Mouse (Mus musculus): ENCODE measurements at regions not wholly inside any gene's neighbourhood (a gene's known extent, or its start where the extent isn't known, plus 50 kb on each side); places are given as distances from the start of the nearest gene placed in this dataset.

DNA sequence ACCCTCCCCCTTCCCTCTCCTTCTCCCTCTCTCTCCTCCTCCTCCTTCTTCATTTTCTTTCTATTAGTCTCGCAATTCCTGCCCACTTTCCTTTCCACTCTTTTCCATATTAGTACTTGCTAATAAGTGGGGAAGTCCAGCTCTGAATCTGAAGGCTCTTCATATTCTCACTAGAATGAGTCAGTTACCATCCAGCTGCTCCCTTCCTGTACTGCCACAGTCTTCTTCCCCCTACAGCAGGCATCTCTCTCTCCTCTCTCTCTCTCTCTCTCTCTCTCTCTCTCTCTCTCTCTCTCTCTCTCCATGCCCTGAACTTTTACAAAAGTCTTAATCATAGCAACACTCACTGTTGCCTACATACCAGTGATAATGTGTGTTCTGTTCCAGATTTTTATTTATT lies 226.6 kb upstream of the Pter start:
- DNase-seq = no peak

DNA sequence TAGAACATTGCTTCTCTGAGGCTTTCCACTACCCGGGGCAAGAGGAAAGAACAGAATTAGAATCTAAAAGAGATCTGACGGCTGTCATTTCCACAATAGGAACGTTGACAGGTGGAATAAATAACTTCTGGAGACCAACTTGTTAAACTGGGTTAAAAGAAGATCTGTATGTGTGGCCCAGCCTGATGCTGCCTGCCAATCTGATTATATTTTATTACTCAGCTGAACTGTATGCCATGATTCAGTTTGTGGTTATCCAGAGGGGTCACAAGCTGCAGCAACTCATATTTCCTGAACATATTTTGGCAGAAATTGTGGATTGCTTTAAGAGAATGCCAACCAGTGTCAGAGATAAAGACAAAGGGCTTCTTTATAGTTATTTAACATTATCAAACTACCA lies 224.5 kb upstream of the Pter start:
- DNase-seq = no peak

- DNase-seq = no peak
Observed at GRCm38 (mm10) chr2:12707514-12707913, 216.3 kb upstream of the Pter start.

DNA sequence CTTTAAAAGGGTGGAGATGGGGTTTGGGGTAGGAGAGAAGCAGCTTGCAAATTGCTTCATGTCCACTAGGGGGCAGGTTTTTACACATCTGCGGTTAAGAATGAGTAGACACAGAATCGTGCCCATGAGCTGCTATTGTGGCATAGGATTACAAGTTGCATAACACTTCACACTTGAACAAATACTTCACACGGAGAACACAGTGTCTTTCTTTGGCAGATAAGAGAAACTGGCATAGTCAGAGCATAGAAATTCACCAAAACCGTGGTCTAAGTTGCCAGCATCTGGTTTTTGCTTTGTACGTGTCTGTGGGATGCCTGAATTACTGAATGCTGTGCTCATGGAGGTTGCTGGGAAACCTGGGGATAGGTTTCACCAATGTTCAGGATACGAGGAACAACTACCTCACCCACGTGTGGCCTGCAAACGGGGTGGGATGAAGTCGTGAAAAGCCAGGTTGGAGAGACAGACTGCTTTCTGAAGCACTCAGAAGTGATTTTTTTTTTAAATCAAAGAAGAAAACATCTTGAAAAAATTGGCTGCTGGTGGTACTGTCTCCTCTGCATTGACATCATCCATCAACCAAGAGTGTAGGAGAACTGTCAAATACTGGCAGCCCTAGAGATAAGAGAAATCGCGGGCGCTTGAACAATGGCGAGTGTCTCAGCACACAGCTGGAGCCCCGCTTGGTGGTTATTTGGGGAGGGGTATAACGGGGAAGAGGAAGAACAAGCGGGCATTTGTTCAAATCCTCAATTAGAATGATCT lies 214.5 kb upstream of the Pter start:
- peak; percentile 49 to 69 for DNase-seq

GRCm38 (mm10) chr2:12709924-12710240 lies 214.0 kb upstream of the Pter start:
- peak; percentile 26 to 31 for DNase-seq

- no peak for DNase-seq
Observed at GRCm38 (mm10) chr2:12716124-12717012, 207.5 kb upstream of the Pter start.

GRCm38 (mm10) chr2:12729251-12729650 lies 194.6 kb upstream of the Pter start:
- no peak for DNase-seq

DNA sequence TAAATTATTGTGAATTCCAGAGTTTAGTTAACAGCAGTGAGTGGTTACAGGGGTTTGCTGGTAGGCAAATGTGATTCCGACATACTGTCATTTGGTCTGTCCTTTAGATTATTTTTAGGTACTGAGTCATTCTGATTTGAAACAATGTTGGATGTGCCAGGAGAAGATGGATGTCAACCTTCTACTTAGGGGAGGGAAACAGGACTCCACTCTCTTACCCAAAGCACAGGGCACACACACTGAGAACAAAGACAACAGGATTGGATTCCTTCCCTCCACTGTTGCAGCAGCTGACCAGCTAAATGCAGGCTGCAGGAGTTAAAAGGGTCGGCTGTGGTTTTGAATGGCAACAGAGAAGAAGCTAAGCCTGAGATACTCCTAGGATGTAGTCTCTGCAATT lies 186.7 kb upstream of the Pter start:
- DNase-seq = peak in 1 of 2 experiments; percentile 12

DNA sequence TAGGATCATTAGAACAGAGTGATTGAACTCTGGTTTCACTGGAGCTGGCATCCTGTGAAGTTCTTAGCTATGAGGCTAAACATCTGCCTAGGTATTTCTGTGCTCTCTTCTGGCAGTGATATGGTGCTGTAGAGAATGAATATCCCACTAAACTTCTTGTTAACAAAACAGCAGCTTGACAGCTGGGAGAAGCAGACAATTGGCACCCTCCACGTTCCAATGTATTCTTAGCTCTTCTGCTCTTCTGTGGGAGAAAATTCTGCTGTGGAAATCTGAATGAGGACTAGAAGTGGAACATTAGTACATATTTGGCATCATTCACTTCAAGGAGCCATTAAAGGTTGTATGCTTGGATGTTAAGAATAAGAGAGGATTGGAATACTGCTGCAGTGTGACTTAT lies 177.0 kb upstream of the Pter start:
- DNase-seq = no peak

- DNase-seq = peak; percentile 52 to 57
Observed at GRCm38 (mm10) chr2:12758816-12759215, 165.0 kb upstream of the Pter start.

DNA sequence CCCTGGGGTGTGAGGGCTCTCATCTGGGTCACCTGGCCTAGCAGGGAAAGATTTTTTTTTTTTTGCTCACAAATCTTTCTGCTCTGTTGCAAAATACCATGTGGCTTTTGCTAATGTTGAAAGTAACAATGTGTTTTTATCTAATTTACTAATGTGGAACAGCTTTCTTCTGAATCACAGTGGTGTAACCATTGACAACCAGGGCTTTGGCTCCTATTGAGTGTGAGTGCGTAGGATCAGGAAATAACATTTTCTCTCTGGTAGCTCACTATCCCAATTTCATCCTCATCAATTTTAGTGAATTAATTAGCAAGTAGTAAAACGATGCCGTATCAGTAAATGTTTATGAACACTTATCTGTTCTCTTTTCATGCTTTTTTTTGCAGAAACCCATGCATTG lies 163.9 kb upstream of the Pter start:
- peak in 1 of 2 experiments; percentile 39 for DNase-seq

DNA sequence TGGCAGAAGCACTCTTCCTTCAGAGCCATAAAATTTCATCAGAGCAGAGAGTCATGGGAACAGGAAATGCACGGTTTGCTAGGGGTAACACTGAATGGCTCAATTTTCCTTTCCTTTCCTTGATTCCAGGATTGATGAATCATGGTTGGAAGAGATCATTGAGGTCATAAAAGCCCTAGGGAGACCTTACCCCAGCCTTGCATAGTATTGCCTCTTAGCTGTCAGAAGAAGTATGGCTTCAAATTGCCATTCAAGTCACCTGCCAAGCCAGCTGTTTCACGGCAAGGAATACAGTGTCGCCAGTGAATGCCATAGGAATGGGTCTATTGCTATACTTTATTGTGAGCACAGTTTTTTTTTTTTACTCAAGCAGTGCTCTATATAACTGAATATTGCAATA lies 162.4 kb upstream of the Pter start:
- DNase-seq = peak in 1 of 2 experiments; percentile 46

DNA sequence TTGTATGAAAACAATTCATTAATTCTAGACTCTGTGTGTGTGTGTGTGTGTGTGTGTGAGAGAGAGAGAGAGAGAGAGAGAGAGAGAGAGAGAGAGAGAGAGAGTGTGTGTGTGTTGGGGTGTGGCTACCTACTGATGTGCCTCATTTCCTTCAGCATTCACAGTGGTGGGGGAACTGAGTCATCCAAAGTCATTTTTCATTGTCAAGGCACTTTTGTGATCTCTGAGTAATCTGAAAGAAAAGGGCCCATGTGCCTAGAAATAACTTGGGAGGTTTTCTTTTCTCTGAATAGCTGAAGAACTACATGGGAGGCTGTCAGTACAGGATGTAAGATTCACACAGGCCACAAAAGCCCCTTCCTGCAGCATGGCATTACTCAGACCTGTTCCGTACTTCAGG lies 159.3 kb upstream of the Pter start:
- no peak for DNase-seq

- DNase-seq = no peak
Observed at GRCm38 (mm10) chr2:12765336-12765735, 158.5 kb upstream of the Pter start.

DNA sequence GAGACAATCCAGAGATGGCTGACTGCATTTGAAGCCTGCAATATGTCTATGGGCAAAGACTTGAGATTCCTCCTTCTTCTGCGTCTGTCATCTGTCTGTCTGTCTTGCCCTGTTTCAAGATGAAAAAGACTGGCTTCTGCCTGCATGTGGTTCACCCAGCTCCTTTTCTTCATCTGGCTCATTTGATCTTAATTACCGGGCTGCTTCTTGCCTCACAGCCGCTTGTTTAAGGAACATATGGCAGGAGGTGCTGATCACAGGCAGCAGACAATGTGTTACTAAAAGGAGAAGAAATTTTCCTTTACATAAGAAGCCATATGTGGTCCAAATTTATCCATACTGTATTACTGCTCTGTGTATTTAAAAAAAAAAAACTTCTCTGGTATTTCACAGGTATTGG lies 147.0 kb upstream of the Pter start:
- no peak for DNase-seq

DNA sequence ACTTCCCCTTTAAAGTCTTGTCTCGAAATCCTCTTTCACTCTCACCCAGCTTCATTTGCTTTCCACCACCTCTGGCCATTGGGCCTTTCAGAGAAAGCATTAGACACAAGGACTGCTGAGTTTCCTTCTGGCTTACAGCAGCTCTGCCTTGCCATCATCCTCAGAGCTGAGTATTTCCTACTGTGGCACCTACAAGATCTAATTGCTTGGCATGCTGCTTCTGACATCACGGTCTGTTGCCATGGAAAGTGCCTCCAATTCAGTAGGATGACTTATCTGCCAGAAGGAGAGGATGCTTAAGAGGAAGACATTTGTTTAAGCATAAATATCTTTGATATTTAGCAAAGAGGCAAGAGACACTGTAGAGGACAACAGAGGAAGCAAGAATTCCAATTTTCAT lies 146.1 kb upstream of the Pter start:
- no peak for DNase-seq

DNA sequence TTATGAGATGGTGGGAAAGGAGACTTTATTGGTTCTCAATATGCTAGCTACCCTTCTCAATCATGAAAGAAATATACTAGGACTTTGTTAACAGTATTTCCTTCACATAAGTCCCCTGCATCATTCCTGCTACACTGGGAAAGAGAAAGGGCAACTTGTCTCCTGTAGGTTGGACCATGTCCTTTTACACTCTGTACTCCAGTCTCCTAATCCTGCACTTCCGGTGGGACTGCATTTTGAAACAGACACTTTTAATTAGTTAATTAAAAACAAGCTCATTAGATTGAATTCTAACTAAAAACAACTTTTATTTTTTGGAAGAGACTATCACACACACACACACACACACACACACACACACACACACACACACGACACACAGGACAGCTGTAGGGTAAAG lies 131.2 kb upstream of the Pter start:
- no peak for DNase-seq

DNA sequence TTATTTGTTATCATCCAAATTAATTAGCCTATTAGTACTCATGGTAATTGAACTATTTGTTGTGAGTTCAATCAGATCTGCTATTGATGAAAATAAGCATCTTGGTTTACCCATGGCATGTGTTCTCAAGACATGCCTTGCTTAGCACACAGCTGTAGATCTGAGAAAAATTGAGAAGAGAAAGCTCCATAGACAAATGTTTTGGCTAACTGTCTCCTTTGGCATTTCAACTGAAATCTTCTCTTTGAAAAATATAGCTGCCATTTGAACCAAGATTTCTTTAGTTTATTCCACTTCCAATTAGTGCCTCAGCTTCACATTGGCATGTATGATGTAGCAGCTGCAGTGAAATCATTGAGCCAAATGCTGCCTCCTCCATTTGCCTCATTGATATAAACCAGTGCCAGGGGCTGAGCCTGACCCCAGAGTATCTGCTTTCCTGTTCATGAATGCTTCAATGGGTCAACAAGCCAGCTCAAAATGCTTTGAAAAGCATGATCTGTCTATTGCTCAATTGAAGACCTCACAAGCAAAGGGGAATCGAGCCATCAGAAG lies 126.1 kb upstream of the Pter start:
- DNase-seq = no peak

DNA sequence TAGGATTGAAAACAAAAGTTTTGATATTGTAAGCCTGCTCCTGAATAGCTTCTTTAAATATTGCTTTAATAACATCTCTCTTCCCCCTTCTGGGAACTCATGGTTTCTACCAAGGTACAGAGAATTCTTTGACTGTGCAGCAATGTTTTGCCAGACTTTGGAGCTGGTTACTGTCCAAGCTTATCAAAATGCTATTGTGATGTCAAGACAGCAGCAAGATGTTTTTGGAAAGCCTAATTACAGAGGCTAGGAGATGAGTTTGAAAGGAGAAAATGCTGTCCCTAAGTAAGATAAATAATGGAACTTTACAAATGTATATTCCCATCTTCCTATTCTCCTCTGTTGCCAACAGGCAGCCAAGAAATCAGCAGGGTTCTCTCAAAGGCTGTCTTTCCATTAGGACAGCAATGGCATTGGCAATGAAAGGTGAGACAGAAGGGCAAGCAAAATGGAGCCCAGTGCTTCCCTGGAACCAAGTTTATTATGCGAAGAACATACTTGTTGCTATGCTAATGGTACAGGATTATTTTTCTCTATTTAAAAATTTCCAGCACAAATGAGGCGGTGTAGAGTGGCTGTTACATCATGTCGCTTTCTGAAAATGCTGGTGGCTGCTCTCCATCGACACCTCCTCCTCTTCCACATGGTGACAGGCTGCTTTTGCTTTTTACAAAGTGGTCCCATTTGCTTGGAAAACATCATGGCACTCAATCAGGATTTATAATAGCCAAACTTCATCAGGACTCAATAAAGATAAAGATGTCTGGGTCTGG lies 124.5 kb upstream of the Pter start:
- no peak for DNase-seq

DNA sequence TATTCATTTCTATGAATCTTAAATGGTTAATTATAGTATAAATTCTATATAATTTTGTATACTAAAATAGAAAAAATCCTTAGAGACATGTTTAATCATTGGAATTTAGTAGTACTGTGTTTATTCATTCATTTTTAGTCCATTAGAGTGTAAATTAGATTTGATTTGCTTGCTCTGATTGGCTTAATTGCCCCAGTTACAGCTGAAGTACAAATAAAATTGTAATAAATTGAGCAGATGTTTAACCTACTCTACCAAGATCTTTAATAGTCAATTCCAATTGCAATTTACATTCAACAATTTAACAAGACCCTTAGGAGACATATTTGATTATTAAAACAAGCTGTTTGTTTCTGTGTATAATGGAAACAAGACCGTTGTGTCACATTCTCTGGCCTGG lies 121.2 kb upstream of the Pter start:
- no peak for DNase-seq

DNA sequence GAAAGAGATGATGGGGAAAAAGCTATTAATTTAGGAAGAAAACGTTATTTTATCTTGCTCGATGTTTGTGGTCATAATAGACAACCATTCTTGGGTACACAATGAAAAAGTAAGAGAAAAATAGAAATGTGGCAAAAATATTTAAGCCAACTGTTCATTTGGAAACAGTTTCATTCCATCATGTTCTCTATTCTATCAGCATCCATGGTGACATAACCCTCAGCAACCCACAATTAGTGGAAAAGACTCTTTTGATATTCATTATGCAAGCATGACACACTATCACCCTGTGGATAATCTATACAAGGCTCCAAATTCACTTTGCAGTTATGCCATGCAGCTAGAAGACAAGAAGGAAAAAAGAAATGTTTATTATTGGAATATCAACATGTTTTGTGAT lies 118.7 kb upstream of the Pter start:
- no peak for DNase-seq

DNA sequence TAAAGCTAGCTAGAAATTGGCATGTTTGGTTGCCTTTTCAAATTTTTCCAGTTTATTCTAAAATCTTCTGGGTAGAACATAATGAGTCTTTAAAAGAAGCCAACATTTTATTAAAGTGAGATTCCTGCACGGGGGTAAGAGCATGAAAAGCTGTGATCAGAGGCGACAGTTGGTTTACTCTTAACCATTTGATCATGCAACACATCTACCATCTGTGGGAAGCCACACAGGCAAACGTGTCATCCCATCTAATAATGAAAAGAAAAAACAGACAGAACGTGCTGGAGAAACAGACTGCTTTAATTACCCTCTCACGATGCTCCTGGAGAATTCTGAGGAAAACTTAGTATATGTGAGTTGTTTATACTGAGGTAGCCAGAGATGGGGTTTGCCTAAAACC lies 115.4 kb upstream of the Pter start:
- DNase-seq = no peak

DNA sequence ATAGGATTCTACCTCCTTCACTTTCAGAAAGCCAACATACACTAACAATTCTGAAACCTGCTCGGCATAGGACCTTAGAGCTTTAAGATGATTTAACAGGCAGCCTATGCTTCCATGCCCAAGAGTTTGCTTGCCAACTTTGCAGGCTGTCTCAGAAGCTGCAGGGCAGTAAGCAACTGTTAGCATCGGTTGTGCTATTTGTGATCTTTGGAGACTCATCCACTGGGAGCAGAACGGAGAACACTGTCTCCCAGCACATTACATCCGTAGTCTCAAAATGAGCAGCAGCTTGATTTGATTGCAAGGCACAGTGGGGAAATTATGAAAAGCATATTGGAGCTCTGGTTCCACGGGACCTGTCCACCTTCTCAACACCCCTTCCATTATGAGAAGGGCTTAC lies 108.5 kb upstream of the Pter start:
- no peak for DNase-seq

Data from heart, adult 18-20 months (tissue).